15 mouse cellular contexts compared by ENCODE assay signal in the genomic region with DNA sequence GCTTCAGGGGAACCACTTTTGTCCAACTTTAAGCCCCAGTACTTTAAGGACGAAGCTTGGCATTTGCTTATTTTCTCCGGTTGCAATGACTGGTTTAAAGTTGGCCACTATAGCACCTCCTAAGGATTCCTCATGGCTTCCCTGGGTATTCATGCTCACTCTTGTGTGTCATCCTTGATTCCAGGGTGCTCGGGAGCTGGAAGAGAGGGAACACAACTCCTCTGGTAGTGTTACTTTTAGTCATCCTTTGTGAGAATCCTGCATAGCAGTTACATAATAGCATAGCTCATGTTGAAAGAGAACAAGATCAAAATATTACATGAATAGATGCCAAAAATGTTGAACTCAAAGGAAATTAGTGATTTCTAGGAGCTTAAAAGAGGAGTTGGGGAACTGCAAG.
"Had no signal": no experiment of that assay in that cellular context is flagged by ENCODE, and none has a peak within 500 bp of the region (broad histone marks: within the 10 kb centered on the region; RNA-seq: fewer than 3 reads in every experiment).

No protein-coding gene starts in this region.

- H3K27ac ChIP-seq: kidney, postnatal 0 days; layer of hippocampus, adult 2 months; liver, embryonic 13.5 days; stomach, embryonic 15.5 days had no signal

- H3K4me3 ChIP-seq: layer of hippocampus, adult 2 months; liver, embryonic 13.5 days; stomach, embryonic 15.5 days had no signal

- DNase-seq: kidney, adult 18-20 months; kidney, postnatal 25 days; layer of hippocampus, adult 9-11 months; liver, embryonic 13.5 days; lung, adult 2 months; lung, postnatal 14 days; lung, postnatal 4 days; midbrain, embryonic 14.5 days; right cerebral cortex, postnatal 25 days; spleen, adult 18-20 months; thymus, adult 18-20 months; thymus, postnatal 36 days had no signal
